Mouse (Mus musculus): ENCODE data around the gene Bsx.

Bsx gene

GRCm38 (mm10) chr9:40889389-40889788 is 15.5 kb downstream of the Bsx start:
- no peak for DNase-seq (ENCODE audit: low read depth in 2 of 2, low spot score in 2 of 2)

GRCm38 (mm10) chr9:40892456-40892855 is 18.5 kb downstream of the Bsx start:
- no peak for DNase-seq (ENCODE audit: low read depth in 2 of 2, low spot score in 2 of 2)

DNA sequence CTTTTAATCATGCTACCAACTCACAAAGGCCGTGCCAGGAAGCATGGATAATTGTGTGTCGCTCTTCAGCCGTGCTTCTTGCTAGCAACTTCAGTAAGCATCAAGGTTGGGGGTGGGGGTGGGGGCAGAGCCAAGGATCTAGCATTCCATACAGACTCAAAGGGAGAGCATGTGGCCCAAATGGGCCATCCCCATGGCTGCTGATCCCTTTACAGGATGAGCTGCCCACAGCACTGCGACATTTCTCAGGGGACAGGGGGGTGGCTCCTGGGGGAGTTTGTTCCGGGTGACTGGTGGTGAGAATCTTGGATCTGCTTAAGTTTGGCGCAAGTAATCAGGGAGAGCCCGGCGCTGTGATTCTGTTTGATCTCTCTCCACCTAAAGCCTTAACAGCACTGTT is 33.5 kb downstream of the Bsx start:
- no peak for DNase-seq (ENCODE audit: low read depth in 2 of 2, low spot score in 2 of 2)

DNA sequence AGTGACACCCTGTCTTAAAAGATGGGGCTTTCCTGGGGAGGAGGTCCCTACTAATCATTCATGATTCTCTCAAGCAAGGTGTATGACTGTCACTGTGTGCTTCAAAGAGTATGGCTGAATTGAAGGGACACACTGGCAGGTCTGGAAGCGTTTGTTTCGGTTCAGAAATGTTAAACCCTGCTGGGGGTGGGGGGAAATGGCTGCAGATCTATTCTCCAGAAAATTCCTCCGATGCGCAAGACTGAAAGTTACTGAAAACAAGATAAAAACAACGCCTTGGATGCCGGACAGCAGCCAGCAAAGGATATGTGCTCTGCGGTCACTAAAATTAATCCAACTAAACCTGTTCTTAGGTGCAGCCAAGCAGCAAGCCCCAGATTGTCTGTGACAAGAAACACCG is 34.5 kb downstream of the Bsx start:
- DNase-seq (ENCODE audit: low read depth in 2 of 2, low spot score in 2 of 2): no peak

DNA sequence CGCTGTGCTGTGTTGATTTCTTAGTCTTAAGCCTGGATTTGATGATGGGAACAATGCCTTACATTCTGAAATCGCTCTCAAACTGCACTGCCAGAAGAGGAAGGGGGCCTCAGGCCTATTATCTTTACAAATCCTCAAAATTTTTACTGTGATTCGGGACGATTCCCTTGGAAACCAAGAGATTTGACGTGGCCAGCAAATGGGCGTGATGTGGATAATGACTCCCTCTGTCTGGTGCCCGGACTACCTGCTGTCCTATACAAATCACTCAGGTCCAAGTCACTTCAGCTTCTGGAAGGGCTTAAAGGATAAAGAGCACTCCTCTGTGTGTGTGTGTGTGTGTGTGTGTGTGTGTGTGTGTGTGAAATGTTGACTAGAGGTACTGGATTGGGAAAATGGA is 35.0 kb downstream of the Bsx start:
- no peak for DNase-seq (ENCODE audit: low read depth in 2 of 2, low spot score in 2 of 2)

GRCm38 (mm10) chr9:40917871-40918613 is 44.1 kb downstream of the Bsx start:
- DNase-seq (ENCODE audit: low read depth in 2 of 2, low spot score in 2 of 2): no peak

- DNase-seq (ENCODE audit: low read depth in 2 of 2, low spot score in 2 of 2): no peak
These were observed 53.5 kb downstream of the Bsx start for GRCm38 (mm10) chr9:40927351-40927980.
